Mouse (Mus musculus): ENCODE results near the gene Ctse. TPM values are rescaled to one million over a fixed set of nuclear protein-coding genes. Genes with fewer than 3 reads are reported as not detected.

The Ctse gene
- 2.5 TPM for polyA plus RNA-seq (2014; fragmentation: Illumina TruSeq; extraction: RNeasy Lipid Tissue Mini Kit (QIAGEN cat#74804); ENCODE audit: low read depth, low replicate concordance)

DNA sequence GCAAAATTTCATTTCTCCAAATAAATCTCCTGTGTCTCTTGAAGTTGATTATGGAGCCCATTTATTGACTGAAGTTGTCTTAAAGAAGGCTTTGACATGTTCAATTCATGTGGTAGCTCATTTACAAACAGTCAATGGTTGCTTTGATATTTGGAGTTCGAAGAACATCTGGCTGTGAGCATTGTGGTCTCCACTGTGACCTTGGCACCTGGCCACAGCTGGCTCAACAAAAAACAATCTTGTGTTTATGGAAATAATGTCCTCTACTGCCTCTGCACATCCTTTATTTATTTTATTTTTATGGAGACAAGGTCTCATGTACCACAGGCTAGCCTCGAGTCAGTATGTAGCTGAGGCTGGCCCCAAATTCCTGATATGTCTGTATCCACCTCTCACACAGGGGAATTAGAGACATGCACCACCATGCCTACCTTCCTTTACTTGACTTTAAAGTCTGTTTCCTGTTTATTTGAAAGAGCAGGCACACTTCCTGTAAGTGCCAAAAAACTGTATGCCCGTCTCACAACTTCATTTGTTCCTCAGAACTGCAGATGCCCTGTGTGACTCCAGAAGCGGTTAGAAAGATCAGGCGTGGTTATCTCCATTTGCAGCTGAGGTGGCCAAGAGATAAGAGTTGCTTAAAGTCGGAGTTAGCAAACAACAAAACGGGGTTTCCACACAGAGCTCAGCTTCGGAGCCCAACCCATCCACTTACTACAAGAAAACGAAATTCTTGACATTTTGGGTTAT lies at the start of gene Ctse:
Ctse (plus strand) TSS at position 516 of the 750 bp plus-strand sequence.

DNA sequence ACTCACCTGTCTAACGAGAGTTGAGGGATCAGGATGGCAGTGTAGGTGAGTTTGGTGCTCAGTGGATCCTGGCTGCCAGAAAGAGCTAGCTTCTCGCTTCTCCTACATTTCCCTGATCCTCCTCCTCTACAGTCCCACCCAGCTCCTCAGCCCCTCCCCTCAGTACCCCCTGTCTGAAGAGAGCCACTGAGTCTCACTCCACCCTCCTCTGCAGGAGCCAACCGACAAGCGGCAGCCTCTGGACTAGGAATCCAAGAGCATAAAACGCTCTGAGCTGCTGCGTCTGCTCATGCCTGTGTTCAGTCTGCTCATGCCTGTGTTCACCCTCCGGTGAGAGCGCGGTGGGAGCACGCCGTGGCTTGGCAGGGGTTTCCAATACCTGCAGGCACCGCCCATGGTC lies 39.2 kb upstream of the Ctse start, which contains the start of gene Avpr1b:
Avpr1b (plus strand) TSS at position 335 of the 400 bp plus-strand sequence.

DNA sequence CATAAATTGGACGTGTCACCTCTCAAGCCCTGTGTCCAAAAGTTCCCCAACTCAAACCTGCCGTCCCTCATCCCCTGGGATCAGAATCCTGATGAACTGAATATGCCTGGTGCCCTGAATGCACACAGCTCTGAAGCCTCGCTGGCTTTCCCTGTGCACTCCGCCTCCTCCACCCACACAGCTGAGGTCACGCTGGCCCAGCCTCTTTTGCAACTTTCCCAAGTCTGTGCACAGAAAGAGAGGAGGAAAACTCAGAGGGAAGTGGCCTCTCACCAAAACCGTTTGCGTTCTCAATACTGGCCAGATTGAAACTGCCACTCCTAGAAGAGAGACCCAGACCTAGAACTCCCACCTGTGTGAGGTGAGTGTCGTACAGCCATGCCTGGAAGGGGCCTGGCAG lies 50.4 kb downstream of the Ctse start, which contains the start of gene Rab7b:
Rab7b (plus strand) TSS at position 221 of the 400 bp plus-strand sequence.

Other genes starting within 250 kb of the Ctse start
- gene Srgap2, start 111.0 kb upstream of the Ctse start, polyA plus RNA-seq (2014; fragmentation: Illumina TruSeq; extraction: RNeasy Lipid Tissue Mini Kit (QIAGEN cat#74804); ENCODE audit: low read depth, low replicate concordance) = 10.7 TPM
- 1.5 TPM for gene Fam72a, start 110.4 kb upstream of the Ctse start, polyA plus RNA-seq (2014; fragmentation: Illumina TruSeq; extraction: RNeasy Lipid Tissue Mini Kit (QIAGEN cat#74804); ENCODE audit: low read depth, low replicate concordance)
- gene Avpr1b, start 39.1 kb upstream of the Ctse start, polyA plus RNA-seq (2014; fragmentation: Illumina TruSeq; extraction: RNeasy Lipid Tissue Mini Kit (QIAGEN cat#74804); ENCODE audit: low read depth, low replicate concordance) = not detected
- gene Rab7b, start 50.4 kb downstream of the Ctse start, polyA plus RNA-seq (2014; fragmentation: Illumina TruSeq; extraction: RNeasy Lipid Tissue Mini Kit (QIAGEN cat#74804); ENCODE audit: low read depth, low replicate concordance) = 1.2 TPM
- not detected for gene Slc26a9, start 105.7 kb downstream of the Ctse start, polyA plus RNA-seq (2014; fragmentation: Illumina TruSeq; extraction: RNeasy Lipid Tissue Mini Kit (QIAGEN cat#74804); ENCODE audit: low read depth, low replicate concordance)
- gene Pm20d1, start 159.1 kb downstream of the Ctse start, polyA plus RNA-seq (2014; fragmentation: Illumina TruSeq; extraction: RNeasy Lipid Tissue Mini Kit (QIAGEN cat#74804); ENCODE audit: low read depth, low replicate concordance) = 22.5 TPM
- gene Slc41a1, start 189.2 kb downstream of the Ctse start, polyA plus RNA-seq (2014; fragmentation: Illumina TruSeq; extraction: RNeasy Lipid Tissue Mini Kit (QIAGEN cat#74804); ENCODE audit: low read depth, low replicate concordance) = 5.9 TPM
- 7.1 TPM for gene Rab29, start 228.9 kb downstream of the Ctse start, polyA plus RNA-seq (2014; fragmentation: Illumina TruSeq; extraction: RNeasy Lipid Tissue Mini Kit (QIAGEN cat#74804); ENCODE audit: low read depth, low replicate concordance)